Comparison of ENCODE assay signal across 8 mouse cellular contexts in genomic region chr6:93819888-93820287, GRCm38 (mm10).
DNase-seq lines count a peak whose midpoint lies in the region; ATAC-seq and TF ChIP-seq lines count a peak whose summit lies in the region.

No protein-coding gene starts in this region.

- TF ChIP-seq CTCF in liver, postnatal 0 days (IDR thresholded peaks at IDR 0.05; ENCODE audit: low read depth) = no peak

- peak; percentile 5 for DNase-seq in liver
- DNase-seq in liver, postnatal 0 days = no peak
- peak; percentile 98 for DNase-seq in cerebellum, postnatal 14 days
- peak; percentile 67 to 74 for DNase-seq in frontal cortex, postnatal 10 days (ENCODE audit: low spot score in 2 of 2)
- DNase-seq in layer of hippocampus, postnatal 14 days (ENCODE audit: low spot score in 2 of 2) = peak; percentile 80 to 89
- no peak for DNase-seq in urinary bladder, postnatal 10 days (ENCODE audit: low spot score)
- DNase-seq in thymus, postnatal 14 days = no peak

- 70% methylated on average over 6 of the region's 6 CpGs for WGBS in liver, postnatal 0 days (ENCODE audit: insufficient replicate concordance)
- WGBS in neural tube, embryonic 12.5 days = 7% methylated on average over 6 of the region's 6 CpGs

- H3K36me3 ChIP-seq in liver, postnatal 0 days (replicated peaks; ENCODE audit: insufficient read depth, low read length) = no peaks in the 10 kb centered on the region
- no peaks in the 10 kb centered on the region for H3K36me3 ChIP-seq in neural tube, embryonic 12.5 days

- no peak overlapping the region for H3K4me3 ChIP-seq in liver, postnatal 0 days (ENCODE audit: low read depth, low read length)
- no peak overlapping the region for H3K4me3 ChIP-seq in neural tube, embryonic 12.5 days

- H3K4me1 ChIP-seq in liver, postnatal 0 days (ENCODE audit: insufficient read depth) = no peaks in the 10 kb centered on the region
- H3K4me1 ChIP-seq in neural tube, embryonic 12.5 days = peaks cover 47% of the 10 kb centered on the region

- no peak for TF ChIP-seq EP300 in liver, postnatal 0 days (IDR thresholded peaks at IDR 0.05; ENCODE audit: low read depth)

- no peak for ATAC-seq in liver, postnatal 0 days
- ATAC-seq in neural tube, embryonic 12.5 days (ENCODE audit: low FRiP score, low read depth) = peak; percentile 93

- H3K9ac ChIP-seq in liver, postnatal 0 days (replicated peaks) = no peak overlapping the region
- no peak overlapping the region for H3K9ac ChIP-seq in neural tube, embryonic 12.5 days

- H3K27ac ChIP-seq in liver, postnatal 0 days (ENCODE audit: low read depth) = no peak overlapping the region
- H3K27ac ChIP-seq in neural tube, embryonic 12.5 days = no peak overlapping the region

- H3K9me3 ChIP-seq in liver, postnatal 0 days (ENCODE audit: low read length) = no peaks in the 10 kb centered on the region; the same call in 1 of the 2 replicates
- H3K9me3 ChIP-seq in neural tube, embryonic 12.5 days = no peaks in the 10 kb centered on the region

- no peak overlapping the region for H3K4me2 ChIP-seq in liver, postnatal 0 days (ENCODE audit: low read depth, low read length)
- peak overlapping the region; percentile 10; the same call in 1 of the 2 replicates for H3K4me2 ChIP-seq in neural tube, embryonic 12.5 days (replicated peaks)

- H3K27me3 ChIP-seq in liver, postnatal 0 days (ENCODE audit: insufficient read depth, low read length) = no peaks in the 10 kb centered on the region
- H3K27me3 ChIP-seq in neural tube, embryonic 12.5 days (replicated peaks) = no peaks in the 10 kb centered on the region

Comparison
In these comparisons a context has a peak if more than half of its experiments do, and no peak if none do; other contexts are left out.
1. DNase-seq: peak in liver (single experiment), cerebellum, postnatal 14 days (2 of 2), frontal cortex, postnatal 10 days (2 of 2) and layer of hippocampus, postnatal 14 days (2 of 2); none in liver, postnatal 0 days (single experiment), urinary bladder, postnatal 10 days (single experiment) and thymus, postnatal 14 days (single experiment).